Mouse (Mus musculus) lung, adult 10 weeks (tissue): ENCODE results near the gene Tex29. TPM values are rescaled to one million over a fixed set of nuclear protein-coding genes. Genes with fewer than 3 reads are reported as not detected.

Experiments
- polyA plus RNA-seq: library from polyadenylated mRNA; stranded (reverse); fragments of 350-450 nt; fragmentation: Illumina TruSeq; extraction: RNeasy Lipid Tissue Mini Kit (QIAGEN cat#74804); gene quantifications from one replicate; pipeline ENCODE4 v1.2.3, GENCODE M21; 2014; ENCODE audit warnings: low read depth, low replicate concordance; ENCODE audit not compliant: insufficient read depth

Tex29 gene
- not detected for polyA plus RNA-seq

DNA sequence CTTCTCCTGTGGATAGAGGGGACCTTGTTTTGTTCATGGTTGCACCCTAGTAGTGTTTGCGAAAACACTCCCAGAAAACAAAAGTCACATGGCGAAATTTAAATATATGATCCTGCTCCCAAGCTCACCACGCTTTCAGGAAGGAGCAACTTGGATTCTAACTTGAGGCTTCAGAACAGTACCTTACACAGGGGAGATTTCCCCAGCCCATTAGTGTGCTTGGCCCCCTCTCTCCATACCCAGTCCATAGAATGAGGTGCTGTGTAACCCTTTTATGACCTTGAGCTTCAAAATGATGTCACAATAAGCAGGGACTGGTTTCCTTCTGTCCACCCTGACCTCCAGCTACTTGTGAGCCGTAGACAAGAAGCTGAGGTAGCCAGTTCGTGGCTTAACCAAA lies at the start of gene Tex29:
Gene Tex29 (plus strand): TSS at position 301 of the 400 bp plus-strand sequence.

Other genes with a start within 250 kb of the Tex29 start
- 19.7 TPM for gene Ankrd10, start 204.7 kb upstream of the Tex29 start, polyA plus RNA-seq
- not detected for gene 1700016D06Rik, start 139.4 kb upstream of the Tex29 start, polyA plus RNA-seq
- gene Arhgef7, start 112.8 kb upstream of the Tex29 start, polyA plus RNA-seq = 24.7 TPM